15 mouse cellular contexts compared by ENCODE assay signal in genomic region chr6:90825063-90825462, GRCm38 (mm10).
DNase-seq lines count a peak whose midpoint lies in the region; ATAC-seq and TF ChIP-seq lines count a peak whose summit lies in the region.
"Had no signal": no experiment of that assay in that cellular context is flagged by ENCODE, and none has a peak within 500 bp of the region (broad histone marks: within the 10 kb centered on the region; RNA-seq: fewer than 3 reads in every experiment).

No protein-coding gene starts in this region.

- H3K4me2 ChIP-seq in midbrain, postnatal 0 days (ENCODE audit: low read depth, low read length, poor library complexity, severe bottlenecking) = no peak overlapping the region
- H3K4me2 ChIP-seq in liver, embryonic 11.5 days = no peak overlapping the region
- H3K4me2 ChIP-seq: forebrain, embryonic 12.5 days; stomach, embryonic 15.5 days had no signal

- H3K27me3 ChIP-seq in midbrain, postnatal 0 days (ENCODE audit: insufficient read depth, low read length) = no peaks in the 10 kb centered on the region
- H3K27me3 ChIP-seq in midbrain, embryonic 10.5 days (ENCODE audit: low read depth, poor library complexity, severe bottlenecking) = no peaks in the 10 kb centered on the region
- H3K27me3 ChIP-seq in liver, embryonic 11.5 days (replicated peaks; ENCODE audit: control insufficient read depth, insufficient read depth, low read length) = no peaks in the 10 kb centered on the region; the same call in 1 of the 2 replicates
- no peaks in the 10 kb centered on the region for H3K27me3 ChIP-seq in limb, embryonic 10.5 days (ENCODE audit: low read depth, poor library complexity, severe bottlenecking)
- H3K27me3 ChIP-seq: forebrain, embryonic 12.5 days; stomach, embryonic 15.5 days had no signal

- H3K4me3 ChIP-seq in midbrain, postnatal 0 days (ENCODE audit: low read depth, low read length) = no peak overlapping the region
- H3K4me3 ChIP-seq in midbrain, embryonic 10.5 days = no peak overlapping the region
- no peak overlapping the region for H3K4me3 ChIP-seq in liver, embryonic 11.5 days (ENCODE audit: low read depth, low read length)
- no peak overlapping the region for H3K4me3 ChIP-seq in limb, embryonic 10.5 days
- H3K4me3 ChIP-seq: forebrain, embryonic 12.5 days; myocyte; stomach, embryonic 15.5 days had no signal

- ATAC-seq in midbrain, postnatal 0 days (ENCODE audit: low FRiP score) = no peak
- ATAC-seq in liver, embryonic 11.5 days (replicated peaks; ENCODE audit: low FRiP score) = 0 out of 2 replicates have a peak, but pooled peaks have one; percentile 20
- ATAC-seq: intestine, embryonic 16.5 days had no signal

- H3K9me3 ChIP-seq in midbrain, postnatal 0 days (ENCODE audit: low read length) = no peaks in the 10 kb centered on the region
- no peaks in the 10 kb centered on the region for H3K9me3 ChIP-seq in midbrain, embryonic 10.5 days (replicated peaks)
- H3K9me3 ChIP-seq in liver, embryonic 11.5 days (ENCODE audit: control insufficient read depth, low read length) = no peaks in the 10 kb centered on the region
- H3K9me3 ChIP-seq in limb, embryonic 10.5 days (replicated peaks) = no peaks in the 10 kb centered on the region
- H3K9me3 ChIP-seq: forebrain, embryonic 12.5 days; stomach, embryonic 15.5 days had no signal

- 82% methylated on average over 2 of the region's 2 CpGs for WGBS in midbrain, postnatal 0 days
- 77% methylated on average over 2 of the region's 2 CpGs for WGBS in midbrain, embryonic 10.5 days
- 60% methylated on average over 2 of the region's 2 CpGs for WGBS in liver, embryonic 11.5 days
- 75% methylated on average over 2 of the region's 2 CpGs for WGBS in limb, embryonic 10.5 days

- peak; percentile 7; the same call in 1 of the 2 replicates for TF ChIP-seq CTCF in midbrain, postnatal 0 days (IDR thresholded peaks at IDR 0.05)

- H3K36me3 ChIP-seq in midbrain, postnatal 0 days (ENCODE audit: insufficient read depth, low read length) = no peaks in the 10 kb centered on the region
- H3K36me3 ChIP-seq in midbrain, embryonic 10.5 days = no peaks in the 10 kb centered on the region
- no peaks in the 10 kb centered on the region for H3K36me3 ChIP-seq in liver, embryonic 11.5 days (ENCODE audit: control insufficient read depth, insufficient read depth, low read length)
- no peaks in the 10 kb centered on the region for H3K36me3 ChIP-seq in limb, embryonic 10.5 days
- H3K36me3 ChIP-seq: forebrain, embryonic 12.5 days; stomach, embryonic 15.5 days had no signal

- H3K27ac ChIP-seq in midbrain, postnatal 0 days (ENCODE audit: low read depth, low read length) = no peak overlapping the region
- H3K27ac ChIP-seq in midbrain, embryonic 10.5 days (replicated peaks) = no peak overlapping the region
- no peak overlapping the region for H3K27ac ChIP-seq in liver, embryonic 11.5 days (ENCODE audit: low read depth, low read length)
- H3K27ac ChIP-seq in limb, embryonic 10.5 days = no peak overlapping the region
- H3K27ac ChIP-seq: forebrain, embryonic 12.5 days; stomach, embryonic 15.5 days had no signal

- no peaks in the 10 kb centered on the region for H3K4me1 ChIP-seq in midbrain, postnatal 0 days (ENCODE audit: insufficient read depth, low read length)
- peaks cover 8% of the 10 kb centered on the region for H3K4me1 ChIP-seq in midbrain, embryonic 10.5 days
- no peaks in the 10 kb centered on the region for H3K4me1 ChIP-seq in liver, embryonic 11.5 days (replicated peaks; ENCODE audit: control insufficient read depth, insufficient read depth, low read length)
- H3K4me1 ChIP-seq in limb, embryonic 10.5 days = peaks cover 11% of the 10 kb centered on the region
- H3K4me1 ChIP-seq: stomach, embryonic 15.5 days had no signal

- H3K9ac ChIP-seq in midbrain, postnatal 0 days (replicated peaks; ENCODE audit: low read length, poor library complexity, severe bottlenecking) = no peak overlapping the region
- no peak overlapping the region for H3K9ac ChIP-seq in liver, embryonic 11.5 days (ENCODE audit: low read depth, low read length)
- H3K9ac ChIP-seq: forebrain, embryonic 12.5 days; stomach, embryonic 15.5 days had no signal

- no peak for DNase-seq in midbrain, postnatal 0 days (ENCODE audit: low spot score)
- DNase-seq in midbrain, embryonic 10.5 days (ENCODE audit: low spot score) = no peak
- no peak for DNase-seq in liver, embryonic 11.5 days (ENCODE audit: low spot score)
- peak; percentile 11 for DNase-seq in spleen, adult 12 weeks (ENCODE audit: low spot score)
- DNase-seq in thymus, postnatal 4 days = peak; percentile 53
- no peak for DNase-seq in frontal cortex, postnatal 14 days (ENCODE audit: low spot score in 2 of 2)
- DNase-seq in limb, embryonic 10.5 days (ENCODE audit: low spot score) = no peak
- no peak for DNase-seq in cerebellum, adult 11 months
- DNase-seq: cerebellum, adult 9-11 months; heart, postnatal 36 days; kidney, postnatal 4 days had no signal

Comparison
In these comparisons a context has a peak if more than half of its experiments do, and no peak if none do; other contexts are left out.
1. DNase-seq: peak in spleen, adult 12 weeks (single experiment) and thymus, postnatal 4 days (single experiment); none in midbrain, postnatal 0 days (single experiment), midbrain, embryonic 10.5 days (single experiment), liver, embryonic 11.5 days (single experiment), frontal cortex, postnatal 14 days (0 of 2), limb, embryonic 10.5 days (single experiment) and cerebellum, adult 11 months (single experiment).